Mouse (Mus musculus) G1E (cell line): ENCODE measurements around the gene Akt2.

ENCODE experiments used
- CTCF ChIP-seq: IDR thresholded peaks from 2 replicates; pipeline ENCODE4 v1.5.1; 2012; ENCODE audit warnings: low read depth, low read length, inconsistent platforms, mixed read lengths
- GATA1 ChIP-seq: IDR thresholded peaks from 2 replicates; pipeline ENCODE4 v1.6.1; 2012; ENCODE audit warnings: borderline replicate concordance, low read length, inconsistent platforms, mixed read lengths
- GATA2 ChIP-seq: IDR thresholded peaks from 2 replicates; pipeline ENCODE4 v1.6.1; 2012; ENCODE audit warnings: low read depth, low read length, inconsistent platforms, borderline replicate concordance
- POLR2AphosphoS5 ChIP-seq: IDR thresholded peaks from 2 replicates; pipeline ENCODE4 v1.6.1; 2012; ENCODE audit warnings: low read depth, low read length, inconsistent platforms; ENCODE audit not compliant: insufficient replicate concordance
- TAL1 ChIP-seq: conservative IDR thresholded peaks from 2 replicates; pipeline ENCODE4 v1.6.1; 2012; ENCODE audit warnings: low read depth, low read length, inconsistent platforms, mixed read lengths

GRCm38 (mm10) chr7:27605499-27606285 lies 14.3 kb downstream of the Akt2 start:
- TF ChIP-seq GATA1 (no peak), CTCF (no peak), POLR2AphosphoS5 (no peak), TAL1 (no peak), GATA2 (no peak)
